Mouse (Mus musculus): ENCODE data around the gene Ifi35.

- TF ChIP-seq TAL1 (conservative IDR thresholded peaks at IDR 0.05; ENCODE audit: low read depth, low read length) (no peak), CTCF (IDR thresholded peaks at IDR 0.05; ENCODE audit: low read depth, low read length) (no peak), GATA1 (IDR thresholded peaks at IDR 0.05; ENCODE audit: borderline replicate concordance, low read length) (no peak)
Measured at GRCm38 (mm10) chr11:101460321-101460720, 12.1 kb downstream of the Ifi35 start.

Data from G1E (cell line).